Mouse (Mus musculus) MEL (cell line): ENCODE measurements at regions not wholly inside any gene's neighbourhood (a gene's known extent, or its start where the extent isn't known, plus 50 kb on each side); places are given as distances from the start of the nearest gene placed in this dataset.

Experiments
- DNase-seq: peaks from one replicate; pipeline ENCODE4 v3.0.0; 2011; ENCODE audit warnings: low read depth, low spot score
- H3K27ac ChIP-seq: 2 replicates; pipeline ENCODE4 v1.5.1; 2012; ENCODE audit warnings: low read depth, mild to moderate bottlenecking, control low read depth, low read length, moderate library complexity; ENCODE audit not compliant: control insufficient read depth
- H3K27me3 ChIP-seq, 2 experiments: fragments of 150-350 bp in 1 of 2; sonication (generic) in 1 of 2; 2 replicates each; pipeline ENCODE4 v1.6.1; 2012; ENCODE audit warnings: low read length in 2 of 2, mild to moderate bottlenecking in 2 of 2, improper control_type of control experiment in 1 of 2, moderate library complexity in 1 of 2; ENCODE audit not compliant: insufficient read depth in 2 of 2, control insufficient read depth in 1 of 2
- H3K36me3 ChIP-seq, 2 experiments: 2 replicates each; pipeline ENCODE4 v1.6.1; 2012 to 2014; ENCODE audit warnings: low read length in 2 of 2, improper control_type of control experiment in 1 of 2, inconsistent platforms in 1 of 2, mild to moderate bottlenecking in 1 of 2; ENCODE audit not compliant: insufficient read depth in 2 of 2, control insufficient read depth in 1 of 2
- H3K4me1 ChIP-seq, 2 experiments: fragments of 150-350 bp in 1 of 2; sonication (generic) in 1 of 2; 2 replicates each; pipeline ENCODE4 v1.6.1; 2012; ENCODE audit warnings: low read length in 2 of 2, improper control_type of control experiment in 1 of 2, mild to moderate bottlenecking in 1 of 2; ENCODE audit not compliant: insufficient read depth in 2 of 2, control insufficient read depth in 1 of 2
- H3K4me3 ChIP-seq, 2 experiments: fragments of 150-350 bp in 1 of 2; sonication (generic) in 1 of 2; 2 replicates each; pipeline ENCODE4 v1.5.1; 2012; ENCODE audit warnings: low read depth in 2 of 2, low read length in 2 of 2, mild to moderate bottlenecking in 2 of 2, moderate library complexity in 2 of 2, control low read depth in 1 of 2, improper control_type of control experiment in 1 of 2; ENCODE audit not compliant: control insufficient read depth in 1 of 2, insufficient read depth in 1 of 2
- H3K79me2 ChIP-seq: 2 replicates; pipeline ENCODE4 v1.6.1; 2012; ENCODE audit warnings: mild to moderate bottlenecking, low read length, moderate library complexity; ENCODE audit not compliant: control insufficient read depth, poor library complexity, insufficient read depth
- H3K9ac ChIP-seq: 2 replicates; pipeline ENCODE4 v1.6.1; 2012; ENCODE audit warnings: low read depth, mild to moderate bottlenecking, control low read depth, low read length, moderate library complexity; ENCODE audit not compliant: control insufficient read depth, poor library complexity, severe bottlenecking
- H3K9me3 ChIP-seq: fragments of 150-350 bp; sonication (generic); replicated peaks from 2 replicates; pipeline ENCODE4 v1.6.1; 2012; ENCODE audit warnings: mild to moderate bottlenecking, low read length, improper control_type of control experiment, moderate library complexity; ENCODE audit not compliant: insufficient read depth
- CHD1 ChIP-seq: IDR thresholded peaks from 2 replicates; pipeline ENCODE4 v1.6.1; 2012; ENCODE audit warnings: low read depth, mild to moderate bottlenecking, inconsistent platforms, low read length, improper control_type of control experiment
- CHD2 ChIP-seq: IDR thresholded peaks from 2 replicates; pipeline ENCODE4 v1.6.1; 2011; ENCODE audit warnings: low read length, improper control_type of control experiment
- EP300 ChIP-seq, 2 experiments: IDR thresholded peaks; 2 replicates each; pipeline ENCODE4 v1.6.1; 2011; ENCODE audit warnings: improper control_type of control experiment in 2 of 2, low read length in 2 of 2, low read depth in 1 of 2, mild to moderate bottlenecking in 1 of 2
- ETS1 ChIP-seq: IDR thresholded peaks from 2 replicates; pipeline ENCODE4 v1.6.1; 2012; ENCODE audit warnings: low read depth, mild to moderate bottlenecking, inconsistent platforms, low read length, improper control_type of control experiment, moderate library complexity
- JUND ChIP-seq: IDR thresholded peaks from 2 replicates; pipeline ENCODE4 v1.6.1; 2011; ENCODE audit warnings: low read depth, mild to moderate bottlenecking, improper control_type of control experiment, low read length
- MAX ChIP-seq: IDR thresholded peaks from 2 replicates; pipeline ENCODE4 v1.6.1; 2011; ENCODE audit warnings: low read length, improper control_type of control experiment
- MXI1 ChIP-seq: IDR thresholded peaks from 2 replicates; pipeline ENCODE4 v1.6.1; 2011; ENCODE audit warnings: mild to moderate bottlenecking, low read depth, low read length, improper control_type of control experiment
- MYC ChIP-seq: IDR thresholded peaks from 2 replicates; pipeline ENCODE4 v1.6.1; 2011; ENCODE audit warnings: low read depth, mild to moderate bottlenecking, low read length, improper control_type of control experiment, moderate library complexity
- NELFE ChIP-seq: IDR thresholded peaks from 2 replicates; pipeline ENCODE4 v1.6.1; 2011; ENCODE audit warnings: low read depth, low read length, improper control_type of control experiment
- POLR2AphosphoS2 ChIP-seq: IDR thresholded peaks from 2 replicates; pipeline ENCODE4 v1.6.1; 2011; ENCODE audit warnings: low read length, improper control_type of control experiment
- POLR2AphosphoS5 ChIP-seq: IDR thresholded peaks from 2 replicates; pipeline ENCODE4 v1.6.1; 2012; ENCODE audit warnings: low read depth, borderline replicate concordance, mild to moderate bottlenecking, inconsistent platforms, low read length, moderate library complexity, mixed read lengths
- RAD21 ChIP-seq: IDR thresholded peaks from 2 replicates; pipeline ENCODE4 v1.6.1; 2011; ENCODE audit warnings: mild to moderate bottlenecking, low read depth, low read length, improper control_type of control experiment
- RCOR1 ChIP-seq: IDR thresholded peaks from 2 replicates; pipeline ENCODE4 v1.6.1; 2012; ENCODE audit warnings: low read depth, mild to moderate bottlenecking, inconsistent platforms, low read length, improper control_type of control experiment
- SIN3A ChIP-seq: IDR thresholded peaks from 2 replicates; pipeline ENCODE4 v1.6.1; 2012; ENCODE audit warnings: low read length, improper control_type of control experiment, inconsistent platforms
- SMC3 ChIP-seq: IDR thresholded peaks from 2 replicates; pipeline ENCODE4 v1.6.1; 2011; ENCODE audit warnings: low read depth, low read length, improper control_type of control experiment
- TBP ChIP-seq: IDR thresholded peaks from 2 replicates; pipeline ENCODE4 v1.8.0; 2011; ENCODE audit warnings: low read depth, low read length, improper control_type of control experiment
- TCF12 ChIP-seq: IDR thresholded peaks from 2 replicates; pipeline ENCODE4 v1.6.1; 2014; ENCODE audit warnings: low read depth, mild to moderate bottlenecking, inconsistent platforms, low read length, improper control_type of control experiment, moderate library complexity
- UBTF ChIP-seq: IDR thresholded peaks from 2 replicates; pipeline ENCODE4 v1.6.1; 2012; ENCODE audit warnings: low read depth, mild to moderate bottlenecking, inconsistent platforms, low read length, improper control_type of control experiment, moderate library complexity, borderline replicate concordance; ENCODE audit not compliant: insufficient read depth
- USF1 ChIP-seq: IDR thresholded peaks from 2 replicates; pipeline ENCODE4 v1.6.1; 2014; ENCODE audit warnings: low read depth, mild to moderate bottlenecking, inconsistent platforms, low read length, improper control_type of control experiment, moderate library complexity
- USF2 ChIP-seq, 2 experiments: IDR thresholded peaks; 2 replicates each; pipeline ENCODE4 v1.6.1; 2011 to 2012; ENCODE audit warnings: improper control_type of control experiment in 2 of 2, low read length in 2 of 2, borderline replicate concordance in 1 of 2, inconsistent platforms in 1 of 2, low read depth in 1 of 2, mild to moderate bottlenecking in 1 of 2; ENCODE audit not compliant: insufficient read depth in 1 of 2
- ZC3H11A ChIP-seq: IDR thresholded peaks from 2 replicates; pipeline ENCODE4 v1.6.1; 2012; ENCODE audit warnings: low read depth, mild to moderate bottlenecking, inconsistent platforms, low read length, improper control_type of control experiment
- ZMIZ1 ChIP-seq: IDR thresholded peaks from 2 replicates; pipeline ENCODE4 v1.6.1; 2012; ENCODE audit warnings: low read depth, mild to moderate bottlenecking, inconsistent platforms, low read length, improper control_type of control experiment, moderate library complexity

DNA sequence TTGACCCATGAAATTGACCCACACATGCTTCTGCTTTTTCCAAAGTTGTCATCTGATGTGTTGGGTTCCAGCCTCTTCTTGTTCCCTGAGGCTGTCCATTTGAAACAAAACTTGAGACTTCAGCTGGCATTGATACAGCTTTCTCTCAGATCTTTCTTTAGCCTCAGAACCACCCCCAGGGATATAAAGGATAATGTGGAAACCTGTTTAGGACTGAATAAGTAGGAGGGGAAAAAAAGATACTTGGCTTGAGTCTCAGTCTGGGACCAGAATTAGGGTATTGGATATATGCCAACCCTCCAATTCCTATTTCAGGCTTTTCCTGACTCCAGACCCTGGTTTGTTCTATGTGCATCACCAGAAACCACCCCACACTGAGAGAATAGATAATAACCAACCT, 579.7 kb upstream of the Camk1g start:
- Histone ChIP-seq H3K9ac (no peak overlapping the region), H3K27ac (no peak overlapping the region), H3K9me3 (no peaks in the 10 kb centered on the region), H3K36me3 (no peaks in the 10 kb centered on the region), H3K27me3 (no peaks in the 10 kb centered on the region), H3K4me3 (no peak overlapping the region), H3K79me2 (no peaks in the 10 kb centered on the region), H3K4me1 (no peaks in the 10 kb centered on the region)
- no peak for DNase-seq
- no peak for TF ChIP-seq TCF12
- TF ChIP-seq POLR2AphosphoS5, result no peak
- no peak for TF ChIP-seq ZC3H11A
- TF ChIP-seq ZMIZ1, result no peak
- no peak for TF ChIP-seq JUND
- no peak for TF ChIP-seq TBP
- no peak for TF ChIP-seq CHD2
- TF ChIP-seq MYC, result no peak
- TF ChIP-seq MXI1, result no peak
- no peak for TF ChIP-seq UBTF
- TF ChIP-seq SIN3A, result no peak
- TF ChIP-seq ETS1, result no peak
- TF ChIP-seq EP300 (IDR thresholded peaks at IDR 0.05; ENCODE audit: low read depth in 1 of 2, low read length in 2 of 2), result no peak
- TF ChIP-seq CHD1, result no peak
- TF ChIP-seq USF1, result no peak
- no peak for TF ChIP-seq RAD21
- TF ChIP-seq USF2 (IDR thresholded peaks at IDR 0.05; ENCODE audit: borderline replicate concordance in 1 of 2, insufficient read depth in 1 of 2, low read depth in 1 of 2, low read length in 2 of 2), result no peak
- no peak for TF ChIP-seq MAX
- TF ChIP-seq POLR2AphosphoS2, result no peak

DNA sequence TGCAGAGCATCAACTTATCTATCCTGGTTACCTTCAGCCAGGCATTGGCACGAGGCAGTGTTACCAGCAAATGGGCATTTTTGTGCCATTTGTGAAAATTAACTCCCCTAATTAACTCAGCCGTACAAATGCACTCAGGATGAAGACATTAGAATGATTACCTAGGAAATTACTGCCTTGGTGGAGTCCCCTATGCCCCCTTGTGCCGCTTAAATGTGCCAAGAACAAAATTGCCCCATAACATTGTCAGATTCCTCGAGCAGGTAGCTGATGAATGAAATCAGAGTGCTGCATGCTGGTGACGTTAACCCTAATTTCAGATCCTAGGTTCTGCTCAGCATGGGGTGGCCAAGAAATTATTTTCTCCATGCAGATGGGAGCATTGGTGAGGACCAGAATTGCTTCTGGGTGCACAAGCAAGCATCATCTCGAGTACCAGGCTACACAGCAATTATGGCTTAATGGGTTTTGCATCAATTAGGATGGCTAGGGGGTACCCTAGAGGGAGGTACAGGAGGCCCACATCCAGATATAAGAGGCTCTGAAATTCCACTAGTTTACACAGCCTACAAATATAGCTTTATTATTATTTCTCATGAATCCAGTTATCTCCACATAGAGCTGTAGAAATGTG, 577.0 kb upstream of the Camk1g start:
- no peak for DNase-seq
- Histone ChIP-seq H3K27me3 (no peaks in the 10 kb centered on the region), H3K9ac (no peak overlapping the region), H3K4me1 (no peaks in the 10 kb centered on the region), H3K79me2 (no peaks in the 10 kb centered on the region), H3K27ac (no peak overlapping the region), H3K36me3 (no peaks in the 10 kb centered on the region), H3K9me3 (no peaks in the 10 kb centered on the region), H3K4me3 (no peak overlapping the region)
- TF ChIP-seq SMC3 (no peak), NELFE (no peak), RCOR1 (no peak), MYC (no peak)
